Mouse (Mus musculus) heart, adult 2 months (tissue): ENCODE results near the gene 1700021F05Rik.

Source experiments
- CTCF ChIP-seq: fragments of 200-600 bp; IDR thresholded peaks from 2 replicates; pipeline ENCODE4 v1.8.1; 2022; ENCODE audit warnings: antibody characterized with exemption, mild to moderate bottlenecking, moderate library complexity
- EP300 ChIP-seq: fragments of 200-500 bp; IDR thresholded peaks from 2 replicates; pipeline ENCODE4 v1.6.1; 2011; ENCODE audit warnings: low read depth, low read length, control low read depth; ENCODE audit not compliant: insufficient read depth
- POLR2A ChIP-seq: fragments of 200-500 bp; IDR thresholded peaks from 2 replicates; pipeline ENCODE4 v1.6.1; 2011; ENCODE audit warnings: mild to moderate bottlenecking, low read depth, low read length, control low read depth; ENCODE audit not compliant: insufficient read depth

DNA sequence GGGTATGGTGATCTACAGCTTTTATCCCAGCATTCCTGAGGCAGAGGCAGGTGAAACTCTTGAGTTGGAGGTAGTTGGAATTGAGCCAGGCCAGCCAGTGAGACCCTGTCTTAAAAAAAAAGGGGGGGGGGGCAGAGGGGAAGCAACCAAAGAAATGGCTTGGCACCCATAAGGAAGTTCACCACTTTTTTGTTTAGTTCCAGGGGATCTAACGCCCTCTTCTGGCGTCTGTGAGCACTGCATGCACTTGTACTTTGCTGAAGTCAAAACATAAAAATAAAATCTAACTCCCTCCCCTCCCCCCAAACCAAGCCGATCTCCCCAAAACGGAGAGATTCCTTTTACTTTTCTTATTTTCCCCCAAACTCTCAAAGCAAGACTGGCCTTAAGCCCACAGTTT lies 65.4 kb downstream of the 1700021F05Rik start:
- TF ChIP-seq EP300, result no peak
- peak; percentile 64 for TF ChIP-seq CTCF
- TF ChIP-seq POLR2A, result no peak
